Mouse (Mus musculus) ES-E14 (cell line): ENCODE results near the gene Iqub. TPM values are rescaled to one million over a fixed set of nuclear protein-coding genes. Genes with fewer than 3 reads are reported as not detected.

Experiments
- DNase-seq: peaks from one replicate; pipeline ENCODE4 v3.0.0-alpha.2; 2013; ENCODE audit warnings: low read depth, low spot score
- H3K27ac ChIP-seq: 2 replicates; pipeline ENCODE4 v1.5.1; 2012; ENCODE audit warnings: low read depth, mild to moderate bottlenecking, low read length, moderate library complexity, mixed read lengths; ENCODE audit not compliant: poor library complexity, insufficient read depth, severe bottlenecking
- H3K36me3 ChIP-seq: 2 replicates; pipeline ENCODE4 v1.6.1; 2012; ENCODE audit warnings: mild to moderate bottlenecking, low read length, moderate library complexity, mixed read lengths; ENCODE audit not compliant: control insufficient read depth, poor library complexity, insufficient read depth, severe bottlenecking
- H3K4me1 ChIP-seq, 2 experiments: fragments of 150-350 bp in 1 of 2; sonication (generic) in 1 of 2; 2 replicates each; pipeline ENCODE4 v1.6.1; 2012; ENCODE audit warnings: low read length in 2 of 2, mild to moderate bottlenecking in 1 of 2, mixed read lengths in 1 of 2; ENCODE audit not compliant: control insufficient read depth in 2 of 2, insufficient read depth in 2 of 2, poor library complexity in 1 of 2
- H3K4me3 ChIP-seq, 2 experiments: fragments of 150-350 bp in 1 of 2; sonication (generic) in 1 of 2; 2 replicates each; pipeline ENCODE4 v1.5.1; 2012; ENCODE audit warnings: low read length in 2 of 2, low read depth in 1 of 2, mild to moderate bottlenecking in 1 of 2, mixed read lengths in 1 of 2; ENCODE audit not compliant: insufficient read depth in 1 of 2, poor library complexity in 1 of 2, severe bottlenecking in 1 of 2
- H3K9ac ChIP-seq: 2 replicates; pipeline ENCODE4 v1.6.1; 2012; ENCODE audit warnings: low read depth, mild to moderate bottlenecking, low read length, mixed read lengths; ENCODE audit not compliant: poor library complexity, insufficient read depth, severe bottlenecking
- H3K9me3 ChIP-seq: fragments of 150-350 bp; sonication (generic); 2 replicates; pipeline ENCODE4 v1.6.1; 2012; ENCODE audit warnings: low read depth, mild to moderate bottlenecking, low read length; ENCODE audit not compliant: control insufficient read depth, insufficient read depth
- CHD2 ChIP-seq: IDR thresholded peaks from 2 replicates; pipeline ENCODE4 v1.6.1; 2014; ENCODE audit warnings: mild to moderate bottlenecking, low read depth, low read length, inconsistent platforms
- HCFC1 ChIP-seq: IDR thresholded peaks from 2 replicates; pipeline ENCODE4 v1.6.1; 2012; ENCODE audit warnings: low read length, inconsistent platforms, borderline replicate concordance; ENCODE audit not compliant: insufficient read depth
- MAFK ChIP-seq: IDR thresholded peaks from 2 replicates; pipeline ENCODE4 v1.6.1; 2014; ENCODE audit warnings: mild to moderate bottlenecking, low read depth, low read length, inconsistent platforms; ENCODE audit not compliant: insufficient read depth
- ZC3H11A ChIP-seq: IDR thresholded peaks from 2 replicates; pipeline ENCODE4 v1.6.1; 2012; ENCODE audit warnings: low read depth, mild to moderate bottlenecking, inconsistent platforms, low read length, borderline replicate concordance
- ZNF384 ChIP-seq: IDR thresholded peaks from 2 replicates; pipeline ENCODE4 v1.6.1; 2012; ENCODE audit warnings: low read depth, low read length, inconsistent platforms
- in situ Hi-C, 2 experiments: fragments of 600-800 bp; cut with MboI; formaldehyde crosslinking; loops; one replicate each; pipeline ENCODE4 v1.15.1; 2025; ENCODE audit warnings: low sequenced_read_pairs in 2 of 2, inconsistent platforms in 1 of 2; ENCODE audit not compliant: unreplicated experiment in 2 of 2
- total RNA-seq: library from RNA; depleted of rRNA; stranded (reverse); fragments of 300-350 nt; gene quantifications from 2 replicates; pipeline ENCODE4 v1.2.3, GENCODE M21; 2012

Iqub gene
- total RNA-seq, 1 experiment, result 0.36 TPM

GRCm38 (mm10) chr6:24456097-24456496 is 58.8 kb downstream of the Iqub start:
- Histone ChIP-seq H3K4me3 (no peak overlapping the region), H3K9me3 (no peaks in the 10 kb centered on the region), H3K9ac (no peak overlapping the region), H3K36me3 (no peaks in the 10 kb centered on the region), H3K4me1 (no peaks in the 10 kb centered on the region), H3K27ac (no peak overlapping the region)
- no peak for TF ChIP-seq CHD2
- no peak for TF ChIP-seq HCFC1
- in situ Hi-C loops, result no loop called here
- peak; percentile 38 for DNase-seq

- Histone ChIP-seq H3K4me1 (no peaks in the 10 kb centered on the region), H3K36me3 (no peaks in the 10 kb centered on the region), H3K27ac (no peak overlapping the region), H3K9me3 (no peaks in the 10 kb centered on the region), H3K4me3 (no peak overlapping the region), H3K9ac (no peak overlapping the region)
- TF ChIP-seq ZNF384 (no peak), HCFC1 (no peak), ZC3H11A (no peak), CHD2 (no peak), MAFK (no peak)
- in situ Hi-C loops, result no loop called here
- no peak for DNase-seq
These were observed 63.6 kb downstream of the Iqub start for GRCm38 (mm10) chr6:24451026-24451821.

GRCm38 (mm10) chr6:24450241-24450640 is 64.6 kb downstream of the Iqub start:
- Histone ChIP-seq H3K9me3 (no peaks in the 10 kb centered on the region), H3K36me3 (no peaks in the 10 kb centered on the region), H3K4me3 (no peak overlapping the region), H3K4me1 (no peaks in the 10 kb centered on the region), H3K9ac (no peak overlapping the region), H3K27ac (no peak overlapping the region)
- peak; percentile 30 for DNase-seq
- in situ Hi-C loops, result no loop called here
- TF ChIP-seq CHD2, result no peak
- TF ChIP-seq ZC3H11A, result no peak
- TF ChIP-seq ZNF384, result no peak
- TF ChIP-seq MAFK, result no peak
- no peak for TF ChIP-seq HCFC1

GRCm38 (mm10) chr6:24416056-24416455 is 98.8 kb downstream of the Iqub start:
- Histone ChIP-seq H3K4me3 (no peak overlapping the region), H3K27ac (no peak overlapping the region), H3K9me3 (no peaks in the 10 kb centered on the region), H3K4me1 (no peaks in the 10 kb centered on the region), H3K9ac (no peak overlapping the region), H3K36me3 (no peaks in the 10 kb centered on the region)
- no peak for DNase-seq
- TF ChIP-seq MAFK (no peak), ZNF384 (no peak), HCFC1 (no peak), ZC3H11A (no peak), CHD2 (no peak)
- in situ Hi-C loops, result no loop called here

GRCm38 (mm10) chr6:24415500-24415899 is 99.4 kb downstream of the Iqub start:
- TF ChIP-seq HCFC1 (no peak), ZC3H11A (no peak), MAFK (no peak), CHD2 (no peak), ZNF384 (no peak)
- Histone ChIP-seq H3K27ac (no peak overlapping the region), H3K36me3 (no peaks in the 10 kb centered on the region), H3K4me3 (no peak overlapping the region), H3K9me3 (no peaks in the 10 kb centered on the region), H3K9ac (no peak overlapping the region), H3K4me1 (no peaks in the 10 kb centered on the region)
- in situ Hi-C loops, result no loop called here
- DNase-seq, result no peak
